Mouse (Mus musculus): Measurements from ENCODE around the gene Vmn1r45.
"Not testable (repeated sequence)": the region's sequence is repeated elsewhere in the genome, so short reads cannot be mapped to it uniquely, and the experiment has no call there.

The Vmn1r45 gene

DNA sequence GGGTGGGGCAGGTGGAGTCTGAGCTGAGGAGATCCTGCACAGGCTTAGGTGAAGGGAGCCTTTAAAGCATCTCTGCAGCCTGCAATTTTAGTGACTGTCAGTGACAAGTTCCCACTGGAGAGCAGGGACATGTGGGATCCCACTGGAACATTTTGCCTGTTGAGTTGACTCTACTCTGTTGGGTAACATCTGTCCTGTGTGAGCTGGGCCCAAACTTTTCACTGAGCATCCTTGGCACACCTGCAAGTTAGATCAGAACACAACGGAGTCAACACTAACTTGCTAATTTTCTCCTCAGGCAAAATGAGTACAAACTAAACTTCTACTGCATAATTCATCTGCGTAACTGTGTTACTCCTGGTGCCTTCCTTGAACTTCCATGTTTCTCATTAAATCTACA, at the start of gene Vmn1r45:
Gene Vmn1r45, minus strand, starts transcription at position 101 of the 400 bp plus-strand sequence.
- DNase-seq, result not testable (repeated sequence)

DNA sequence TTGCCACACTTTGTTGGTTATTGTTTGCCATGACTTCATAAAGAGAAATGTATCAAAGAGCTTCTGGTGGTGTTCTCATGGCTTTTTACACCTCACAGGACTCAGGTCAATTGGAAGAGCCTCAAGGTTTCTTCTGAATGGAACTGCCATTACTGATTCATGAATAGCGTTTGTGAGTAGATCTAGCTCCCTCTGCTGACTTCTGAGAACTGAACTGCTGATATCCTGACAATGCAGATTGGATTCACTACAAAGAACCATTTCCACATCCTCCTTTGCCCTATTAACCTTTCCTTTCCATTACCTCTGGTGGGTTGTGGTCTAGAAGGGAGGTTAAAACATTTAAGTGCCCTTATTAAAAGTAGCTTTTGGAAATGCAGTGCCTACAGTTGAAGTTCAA, 45.6 kb upstream of the Vmn1r45 start:
- DNase-seq, result no peak

DNA sequence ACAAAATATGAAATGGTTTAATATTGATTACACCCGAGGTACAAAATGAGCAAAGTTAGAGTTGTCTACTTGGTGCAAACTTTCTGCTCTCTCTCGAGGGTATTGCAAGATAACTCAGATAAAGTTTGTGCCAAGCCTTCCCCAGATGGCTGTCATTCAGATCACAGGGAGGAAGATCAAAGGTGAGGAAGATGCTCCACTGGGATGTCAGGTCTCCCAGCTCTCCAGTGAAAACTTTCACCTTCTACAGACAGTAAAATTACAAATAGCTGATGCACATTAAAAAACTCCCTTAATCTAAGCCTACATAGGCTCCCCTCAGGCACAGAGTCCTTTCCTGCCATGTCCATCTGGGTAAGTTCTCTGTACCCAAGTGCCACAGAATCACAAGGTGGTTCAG, 28.6 kb upstream of the Vmn1r45 start, which contains the start of gene Vmn1r46:
Gene Vmn1r46, plus strand, starts transcription at position 301 of the 400 bp plus-strand sequence.
- no peak for DNase-seq

DNA sequence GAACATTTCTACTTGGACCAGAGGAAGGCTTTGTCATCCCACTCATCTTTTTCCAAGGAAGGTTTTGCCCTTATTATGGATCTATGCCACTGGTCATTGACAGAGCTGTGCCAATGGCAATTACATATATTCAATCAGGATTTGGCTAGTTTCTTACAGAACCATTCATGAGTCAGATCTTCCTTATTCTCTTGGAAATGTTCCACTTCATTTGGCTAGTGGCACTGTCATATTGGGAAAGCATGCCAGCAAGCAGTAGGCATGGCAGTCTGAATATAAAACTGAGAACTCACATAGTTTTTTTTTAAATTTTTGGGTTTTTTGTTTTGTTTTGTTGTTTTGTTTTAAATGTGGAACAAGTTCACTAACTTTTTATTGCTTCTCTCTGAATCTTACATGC, 25.9 kb upstream of the Vmn1r45 start:
- DNase-seq, result no peak

DNA sequence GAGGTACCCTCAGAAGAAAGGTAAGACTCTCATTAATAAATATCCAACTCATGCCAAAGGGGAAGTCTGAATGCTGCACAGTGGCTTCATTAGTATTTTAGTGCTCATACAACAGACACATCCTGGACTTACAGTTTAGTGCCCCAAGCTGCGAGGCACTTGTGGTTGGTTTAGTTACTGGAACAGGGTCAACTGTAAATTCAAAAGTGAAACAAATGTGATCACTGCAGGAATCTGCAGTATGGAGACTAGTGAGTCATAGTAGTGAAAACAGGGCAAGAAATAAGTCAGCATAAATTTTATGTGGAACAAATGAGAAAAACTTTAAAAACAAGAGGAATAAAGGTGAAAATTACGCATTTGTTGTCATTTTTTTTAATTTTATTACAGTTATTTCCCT, 13.2 kb upstream of the Vmn1r45 start:
- no peak for DNase-seq

DNA sequence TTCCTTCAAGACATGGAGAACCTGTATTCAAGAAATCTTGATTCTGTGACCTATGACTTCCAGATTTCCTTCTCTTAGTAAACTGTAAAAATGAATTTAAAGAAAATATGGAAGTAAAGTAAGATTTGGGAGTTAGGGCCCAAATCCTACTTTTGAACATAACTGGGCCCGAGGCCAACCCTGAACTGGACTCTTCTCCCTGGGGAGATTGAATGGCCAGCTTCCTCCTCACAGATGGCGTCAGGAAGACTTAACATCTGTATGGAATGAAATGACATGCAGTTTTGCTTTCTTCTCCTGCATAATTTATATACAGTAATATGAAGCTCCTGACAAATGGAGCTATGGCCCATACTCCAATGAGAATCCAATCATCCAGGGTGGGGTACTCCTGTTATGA, 528 bp upstream of the Vmn1r45 start:
- no peak for DNase-seq

DNA sequence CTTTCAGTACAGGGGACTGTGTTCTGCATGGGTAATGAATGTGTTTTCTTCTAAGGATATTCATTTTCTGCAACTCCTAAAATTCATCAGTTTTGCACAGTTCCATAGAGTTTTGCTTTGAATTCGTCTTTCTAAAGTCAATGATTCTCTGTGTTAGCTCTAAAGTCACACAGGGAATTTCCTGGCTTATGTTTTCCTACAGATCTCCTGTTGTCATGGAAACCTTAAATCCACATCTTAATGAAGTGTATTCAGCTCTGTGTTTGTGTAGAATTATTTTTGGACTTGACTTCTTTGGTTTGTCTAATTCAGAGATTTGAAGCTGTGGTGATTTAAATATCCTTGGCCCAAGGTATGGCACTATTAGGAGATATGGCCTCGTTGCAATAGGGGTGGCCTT, 56.6 kb downstream of the Vmn1r45 start:
- no peak for DNase-seq

DNA sequence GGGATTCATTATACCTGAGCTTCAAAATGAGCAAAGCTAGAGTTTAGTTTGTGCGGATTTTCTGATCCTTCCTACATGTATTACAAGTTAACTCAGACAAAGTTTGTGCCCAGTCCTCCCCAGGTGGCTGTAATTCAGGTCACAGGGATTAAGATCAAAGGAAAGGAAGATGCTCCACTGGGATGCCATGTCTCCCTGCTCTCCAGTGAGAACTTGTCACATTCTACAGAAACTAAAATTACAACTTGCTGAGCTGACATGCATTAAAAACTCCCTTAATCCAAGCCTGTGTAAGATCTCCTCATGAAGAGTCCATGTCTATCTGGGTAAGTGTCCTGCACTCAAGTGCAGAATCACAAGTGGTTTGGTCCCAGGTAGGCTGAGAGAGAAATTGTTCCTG, 57.0 kb downstream of the Vmn1r45 start, which contains the start of gene Vmn1r44:
Gene Vmn1r44, plus strand, starts transcription at position 301 of the 400 bp plus-strand sequence.
- DNase-seq, result no peak

All from liver (tissue).